Mouse (Mus musculus): ENCODE measurements around the gene Fcer1g.

The Fcer1g gene

DNA sequence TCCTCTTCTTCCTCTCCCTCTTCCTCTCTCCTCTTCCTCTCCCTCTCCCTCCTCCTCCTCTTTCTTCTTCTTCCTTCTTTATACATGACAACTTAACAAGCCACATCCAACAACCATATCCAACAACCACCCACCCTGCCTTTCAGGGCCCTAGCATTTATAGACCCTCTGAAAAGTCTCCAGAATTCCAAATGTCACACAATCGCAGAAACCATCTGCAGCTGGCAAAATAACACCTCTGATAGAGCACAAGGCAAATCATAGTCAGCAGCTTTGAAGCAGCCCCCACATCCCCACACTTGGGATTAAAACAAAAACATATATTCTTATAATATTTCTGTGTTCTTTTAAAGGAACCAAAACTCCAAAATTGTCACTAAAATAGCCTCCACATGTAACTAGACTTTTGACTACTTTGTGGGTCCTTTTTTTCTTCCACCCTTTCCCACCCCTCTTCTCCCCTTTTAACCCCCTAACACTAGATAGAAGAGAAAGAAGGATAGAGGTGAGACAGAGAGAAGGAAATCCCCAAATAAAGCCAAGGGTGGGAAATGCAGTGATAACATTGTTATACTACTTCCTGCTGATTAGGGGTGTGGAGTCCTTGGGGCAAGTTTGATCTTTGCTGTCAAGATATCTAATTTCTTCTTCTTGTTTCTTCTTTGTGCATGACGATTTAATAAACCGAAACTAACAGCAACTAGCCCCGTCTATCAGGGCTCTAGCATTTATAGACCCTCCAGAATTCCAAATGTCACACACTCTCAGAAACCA, 32.0 kb upstream of the Fcer1g start:
- DNase-seq (ENCODE audit: low spot score in 2 of 2), result no peak

DNA sequence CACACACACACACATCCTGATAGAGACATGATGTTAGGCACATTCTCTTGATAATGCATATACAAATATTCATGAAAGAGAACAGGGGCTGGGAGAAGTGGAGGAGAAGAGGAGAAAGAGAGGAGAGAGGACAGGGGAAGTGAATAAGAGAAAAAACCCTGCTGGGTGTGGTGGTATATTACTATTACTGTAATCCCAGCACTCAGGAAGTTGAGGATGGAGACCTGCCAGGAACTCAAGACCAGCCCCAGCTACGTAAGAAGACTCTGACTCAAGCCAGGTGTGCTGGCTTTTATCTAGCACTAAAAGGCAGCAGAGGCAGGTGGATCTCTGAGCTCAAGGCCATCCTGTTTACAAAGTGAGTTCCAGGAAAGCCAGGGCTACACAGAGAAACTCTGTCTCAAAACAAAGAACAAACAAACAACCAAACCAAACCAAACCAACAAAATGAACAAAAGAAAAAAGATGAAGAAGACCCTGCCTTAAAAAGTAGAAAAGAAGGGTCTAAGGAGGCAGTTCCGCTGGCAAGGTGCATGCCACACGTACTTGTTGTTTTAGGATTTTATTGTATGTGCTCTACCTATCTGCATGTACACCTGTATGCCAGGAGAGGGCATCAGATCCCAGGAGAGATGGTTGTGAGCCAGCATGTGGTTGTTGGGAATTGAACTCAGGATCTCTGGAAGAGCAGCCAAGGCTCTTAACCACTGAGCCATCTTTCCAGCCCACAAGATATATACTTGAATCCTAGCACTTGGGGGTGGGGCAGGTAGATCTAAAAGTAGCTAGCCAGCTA, 29.7 kb upstream of the Fcer1g start:
- DNase-seq (ENCODE audit: low spot score in 2 of 2), result no peak

DNA sequence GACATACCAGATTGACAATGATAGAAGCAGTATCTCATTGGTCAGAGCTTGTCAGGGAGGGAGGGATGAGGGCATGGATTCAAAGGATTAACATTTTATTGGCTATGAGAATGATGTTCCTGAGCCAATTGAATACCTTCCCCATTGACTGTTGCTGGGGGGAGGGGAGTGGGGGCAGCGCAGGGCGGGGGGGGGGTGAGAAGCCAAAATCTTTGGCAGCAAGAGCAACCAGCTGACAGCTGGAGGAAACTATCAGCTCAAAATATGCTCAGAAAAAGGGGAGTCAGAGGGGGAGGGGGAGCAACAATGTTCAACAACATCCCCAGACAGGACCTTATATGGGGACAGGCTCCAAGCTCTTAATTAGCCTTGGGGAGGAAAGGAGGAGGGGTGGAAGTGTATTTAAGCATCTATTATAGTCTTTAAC, 29.0 kb upstream of the Fcer1g start:
- no peak for DNase-seq (ENCODE audit: low spot score in 2 of 2)

DNA sequence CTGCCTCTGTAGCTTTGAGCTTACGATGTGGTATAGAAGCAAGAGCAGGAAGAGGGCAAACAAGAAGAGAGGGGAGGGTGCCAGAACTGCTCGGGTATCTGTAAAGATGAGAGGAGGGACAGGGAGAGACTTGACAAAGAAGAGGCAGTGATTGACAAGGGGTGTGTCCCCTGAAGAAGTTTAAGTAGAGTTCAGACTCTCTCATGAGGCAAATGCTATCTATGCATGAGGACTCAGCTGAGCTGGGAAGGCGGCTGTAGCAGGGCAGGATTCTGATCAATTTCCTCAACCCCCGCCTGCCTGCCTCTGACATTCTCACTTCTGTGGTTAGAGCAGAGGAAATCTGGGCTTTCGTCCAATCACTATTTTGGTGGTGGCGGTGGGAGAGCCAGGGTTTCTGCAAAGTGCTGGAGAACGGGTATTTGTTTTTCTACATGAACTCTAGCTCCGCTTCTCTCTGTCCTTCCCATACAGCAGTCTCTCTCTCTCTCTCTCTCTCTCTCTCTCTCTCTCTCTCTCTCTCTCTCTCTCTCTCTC, 28.5 kb upstream of the Fcer1g start:
- DNase-seq (ENCODE audit: low spot score in 2 of 2), result no peak

DNA sequence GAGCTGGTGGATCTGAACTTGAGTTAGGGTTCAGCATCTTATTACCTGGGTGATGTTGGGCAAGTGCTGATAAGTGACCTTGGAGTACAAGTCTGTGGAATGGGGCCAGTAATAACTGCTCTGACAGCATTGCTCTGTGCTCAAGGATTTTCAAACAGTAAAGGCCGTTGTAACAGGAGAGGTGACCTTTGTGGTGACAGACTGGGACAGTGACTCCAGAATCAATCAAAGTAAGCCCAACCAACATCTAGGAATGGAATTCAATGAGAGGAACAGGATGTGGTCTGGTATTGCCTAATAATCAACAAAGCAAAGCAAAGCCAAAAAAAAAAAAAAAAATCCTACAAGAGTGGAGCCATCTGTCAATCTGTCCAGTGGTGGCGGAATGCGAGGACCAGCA, 26.2 kb upstream of the Fcer1g start:
- DNase-seq (ENCODE audit: low spot score in 2 of 2), result no peak

DNA sequence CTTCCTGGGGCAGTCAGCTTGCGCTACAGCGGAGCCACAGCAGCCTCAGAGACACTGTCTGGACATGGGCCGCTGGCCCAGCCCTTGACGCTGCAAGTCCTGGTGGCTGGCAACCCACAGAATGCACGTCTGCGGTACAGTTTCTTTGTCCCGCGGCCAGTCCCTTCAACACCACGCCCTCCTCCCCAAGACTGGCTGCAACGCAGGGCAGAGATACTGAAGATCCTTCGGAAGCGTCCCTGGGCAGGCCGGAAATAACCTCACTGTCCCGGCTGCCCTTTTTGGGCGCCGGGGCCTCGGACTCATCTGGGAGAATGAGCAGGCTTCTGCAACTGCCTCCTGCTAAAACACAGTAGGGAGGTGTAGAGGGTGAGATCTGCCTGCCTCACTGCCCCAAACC, 24.8 kb upstream of the Fcer1g start:
- no peak for DNase-seq (ENCODE audit: low spot score in 2 of 2)

DNA sequence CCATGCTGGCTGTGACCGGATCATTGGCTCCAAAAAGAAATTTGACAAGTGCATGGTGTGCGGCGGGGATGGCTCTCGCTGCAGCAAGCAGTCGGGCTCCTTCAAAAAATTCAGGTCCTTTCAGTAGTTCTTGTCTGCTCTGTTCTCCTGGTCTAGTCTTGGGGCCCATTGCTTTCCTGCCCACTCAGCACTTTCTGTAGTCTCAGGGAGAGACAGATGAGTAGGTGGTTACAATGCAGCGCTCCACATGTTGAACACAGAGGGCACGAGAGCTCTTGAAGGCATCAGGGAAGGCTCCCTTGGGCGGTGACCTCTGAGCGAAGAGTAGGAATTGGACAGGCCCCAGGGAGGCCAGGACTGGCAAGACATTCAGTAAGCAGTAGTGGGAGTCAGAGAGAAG, 23.6 kb upstream of the Fcer1g start:
- no peak for DNase-seq (ENCODE audit: low spot score in 2 of 2)

DNA sequence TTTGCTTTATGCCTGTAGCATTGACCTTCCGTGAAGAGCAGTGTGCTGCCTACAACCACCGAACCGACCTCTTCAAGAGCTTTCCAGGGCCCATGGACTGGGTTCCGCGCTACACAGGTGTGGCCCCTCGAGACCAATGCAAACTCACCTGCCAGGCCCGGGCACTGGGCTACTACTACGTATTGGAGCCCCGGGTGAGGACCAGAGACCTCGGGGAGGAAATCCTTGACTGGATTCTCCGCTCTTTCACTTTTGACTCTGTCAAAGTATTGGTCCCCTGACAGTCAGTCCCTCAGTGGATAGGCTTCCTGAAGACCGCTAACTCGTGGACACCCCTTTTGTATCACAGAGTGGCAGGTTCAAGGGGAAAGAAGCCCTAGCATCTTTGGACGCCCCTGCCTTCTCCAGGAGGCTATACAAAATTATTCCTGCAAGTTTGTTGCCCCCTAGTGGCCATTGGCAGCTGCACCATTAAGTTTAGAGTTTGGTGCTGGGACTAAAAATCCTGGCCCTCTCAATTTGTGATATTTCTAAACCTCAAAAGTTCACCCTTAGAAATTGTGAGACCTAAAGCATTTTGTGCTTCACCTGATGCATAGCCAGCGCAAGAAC, 22.9 kb upstream of the Fcer1g start:
- DNase-seq (ENCODE audit: low spot score in 2 of 2), result peak; percentile 45 to 68

DNA sequence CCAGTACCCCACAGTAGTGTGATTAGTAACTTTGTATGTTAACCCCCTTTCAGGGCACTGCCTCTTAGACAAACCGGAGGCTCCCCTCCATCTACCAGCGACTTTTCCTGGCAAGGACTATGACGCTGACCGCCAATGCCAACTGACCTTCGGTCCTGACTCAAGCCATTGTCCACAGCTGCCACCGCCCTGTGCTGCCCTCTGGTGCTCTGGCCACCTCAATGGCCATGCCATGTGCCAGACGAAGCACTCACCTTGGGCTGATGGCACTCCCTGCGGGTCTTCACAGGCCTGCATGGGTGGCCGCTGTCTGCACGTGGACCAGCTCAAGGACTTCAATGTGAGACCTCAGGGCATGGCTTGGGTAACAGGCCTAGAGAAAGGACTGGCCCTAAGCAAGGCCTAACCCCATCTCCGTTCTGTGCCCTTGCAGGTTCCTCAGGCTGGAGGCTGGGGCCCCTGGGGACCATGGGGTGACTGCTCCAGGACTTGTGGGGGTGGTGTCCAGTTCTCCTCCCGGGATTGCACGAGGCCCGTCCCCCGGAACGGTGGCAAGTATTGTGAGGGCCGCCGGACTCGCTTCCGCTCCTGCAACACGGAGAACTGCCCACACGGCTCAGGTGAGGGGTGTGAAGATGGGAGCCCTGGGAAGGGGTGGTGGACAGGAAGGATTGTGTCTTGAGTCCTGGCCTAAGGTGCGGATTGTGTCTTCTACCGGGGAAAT, 22.1 kb upstream of the Fcer1g start:
- DNase-seq (ENCODE audit: low spot score in 2 of 2), result no peak

DNA sequence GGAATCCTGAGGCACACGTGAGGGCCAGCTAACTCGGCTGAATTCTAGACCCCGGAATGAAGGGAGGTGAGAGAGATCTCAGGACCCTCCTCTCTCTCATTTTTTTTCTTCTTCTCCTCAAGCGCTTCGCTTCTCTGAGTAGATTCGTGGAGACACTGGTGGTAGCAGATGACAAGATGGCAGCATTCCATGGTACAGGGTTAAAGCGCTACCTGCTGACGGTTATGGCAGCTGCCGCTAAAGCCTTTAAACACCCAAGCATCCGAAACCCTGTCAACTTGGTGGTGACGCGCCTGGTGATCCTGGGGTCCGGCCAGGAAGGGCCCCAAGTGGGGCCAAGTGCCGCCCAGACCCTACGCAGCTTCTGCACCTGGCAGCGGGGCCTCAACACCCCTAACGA, 18.2 kb upstream of the Fcer1g start:
- no peak for DNase-seq (ENCODE audit: low spot score in 2 of 2)

DNA sequence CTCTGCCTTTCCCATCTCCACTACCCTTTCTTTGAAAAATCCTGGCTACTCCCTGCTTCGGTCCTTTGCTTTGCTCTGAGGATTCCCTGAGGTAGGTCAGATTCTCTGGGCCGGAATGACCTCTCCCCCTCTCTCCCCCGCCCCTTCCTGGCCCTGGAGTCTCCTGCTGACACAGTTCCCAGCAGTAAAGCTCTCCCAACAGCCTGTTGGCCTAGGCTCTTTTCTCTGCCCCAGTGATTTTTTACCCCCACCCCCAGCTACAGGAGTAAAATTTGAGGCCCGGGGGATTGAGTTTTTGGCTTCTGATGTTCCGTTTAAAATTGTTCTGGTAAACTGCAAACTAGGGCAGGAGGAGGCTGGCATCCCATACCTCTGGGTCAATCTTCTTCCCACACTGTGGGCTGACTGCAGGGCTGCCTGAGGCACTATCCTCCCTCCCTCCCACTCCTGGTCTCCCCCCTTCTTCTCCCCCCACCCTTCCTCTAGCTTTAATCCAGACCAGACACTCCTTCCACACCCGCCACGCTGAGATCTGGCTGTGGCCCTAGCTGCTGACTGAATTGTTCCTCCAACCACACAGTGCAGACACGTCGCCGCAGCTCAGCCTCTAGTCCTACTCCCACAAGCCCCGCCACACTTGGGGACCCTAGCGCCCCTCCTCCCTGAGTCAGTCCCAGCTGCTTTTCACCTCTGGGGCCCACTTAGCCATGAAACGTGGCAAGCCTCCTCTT, 17.6 kb upstream of the Fcer1g start:
- no peak for DNase-seq (ENCODE audit: low spot score in 2 of 2)

DNA sequence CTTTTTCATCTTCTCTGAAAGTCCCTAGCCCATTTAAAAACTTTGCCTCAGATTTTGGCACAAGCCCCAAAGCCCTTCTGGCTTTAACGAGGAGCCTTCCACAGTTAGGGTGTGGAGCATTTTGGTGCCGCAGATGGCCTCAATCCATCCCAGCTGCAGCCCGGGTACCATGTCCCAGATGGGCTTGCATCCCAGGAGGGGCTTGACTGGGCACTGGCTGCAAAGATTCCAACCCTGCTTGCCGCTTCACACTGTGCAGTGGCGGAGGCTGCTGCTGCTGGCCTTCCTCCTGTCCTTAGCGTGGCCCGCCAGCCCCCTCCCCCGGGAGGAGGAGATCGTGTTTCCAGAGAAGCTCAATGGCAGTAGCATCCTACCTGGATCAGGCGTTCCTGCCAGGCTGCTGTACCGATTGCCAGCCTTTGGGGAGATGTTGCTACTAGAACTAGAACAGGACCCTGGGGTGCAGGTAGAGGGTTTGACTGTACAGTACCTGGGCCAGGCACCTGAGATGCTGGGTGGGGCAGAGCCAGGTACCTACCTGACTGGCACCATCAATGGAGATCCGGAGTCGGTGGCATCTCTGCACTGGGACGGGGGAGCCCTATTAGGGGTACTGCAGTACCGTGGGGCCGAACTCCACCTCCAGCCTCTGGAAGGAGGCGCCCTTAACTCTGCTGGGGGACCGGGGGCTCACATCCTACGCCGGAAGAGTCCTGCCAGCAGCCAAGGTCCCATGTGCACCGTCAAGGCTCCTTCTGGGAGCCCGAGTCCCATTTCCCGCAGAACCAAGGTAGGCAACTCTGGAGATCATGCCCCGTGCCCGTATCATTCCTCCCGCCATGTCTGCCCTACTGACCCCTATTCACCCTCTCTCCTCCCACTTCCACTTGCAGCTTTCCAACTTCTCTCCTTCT, 16.8 kb upstream of the Fcer1g start, which contains the start of gene Ndufs2:
TSS of gene Ndufs2 (minus strand) at position 709 of the 914 bp plus-strand sequence.
- no peak for DNase-seq (ENCODE audit: low spot score in 2 of 2)

DNA sequence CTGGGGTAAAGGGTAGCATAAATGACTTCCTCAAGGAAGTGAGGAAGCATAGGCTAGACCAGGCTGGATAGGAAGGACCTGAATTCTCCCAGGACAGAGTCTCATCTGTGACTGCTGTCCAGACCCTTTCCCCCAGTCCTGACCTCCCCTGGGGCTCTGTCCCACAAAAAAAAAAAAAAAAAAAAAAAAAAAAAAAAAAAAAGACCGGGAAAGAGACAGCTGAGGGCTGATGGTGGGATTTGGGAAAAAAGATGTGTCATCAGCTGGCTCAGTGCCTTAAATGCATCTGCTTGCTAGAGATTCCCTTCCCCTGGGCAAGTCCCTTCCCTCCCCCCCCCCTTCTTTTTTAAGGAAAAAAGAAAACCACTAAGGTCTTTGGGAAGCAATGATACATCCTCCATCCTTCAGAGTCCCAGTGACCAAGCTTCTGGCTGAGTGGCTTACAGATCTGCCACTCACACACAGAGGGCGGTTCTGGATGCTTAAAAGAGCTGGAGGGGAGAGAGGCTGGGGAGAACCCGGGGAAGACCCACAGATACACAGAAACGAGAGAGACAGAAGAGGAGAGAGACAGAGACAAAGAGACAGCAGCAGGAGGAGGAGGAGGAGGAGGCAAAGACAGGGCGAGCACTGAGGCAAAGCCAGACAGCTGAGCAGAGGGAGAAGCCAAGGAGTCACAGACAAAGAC, 15.9 kb upstream of the Fcer1g start, which contains the start of gene Adamts4:
TSS of gene Adamts4 (plus strand) at position 509 of the 688 bp plus-strand sequence.
- DNase-seq (ENCODE audit: low spot score in 2 of 2), result no peak

DNA sequence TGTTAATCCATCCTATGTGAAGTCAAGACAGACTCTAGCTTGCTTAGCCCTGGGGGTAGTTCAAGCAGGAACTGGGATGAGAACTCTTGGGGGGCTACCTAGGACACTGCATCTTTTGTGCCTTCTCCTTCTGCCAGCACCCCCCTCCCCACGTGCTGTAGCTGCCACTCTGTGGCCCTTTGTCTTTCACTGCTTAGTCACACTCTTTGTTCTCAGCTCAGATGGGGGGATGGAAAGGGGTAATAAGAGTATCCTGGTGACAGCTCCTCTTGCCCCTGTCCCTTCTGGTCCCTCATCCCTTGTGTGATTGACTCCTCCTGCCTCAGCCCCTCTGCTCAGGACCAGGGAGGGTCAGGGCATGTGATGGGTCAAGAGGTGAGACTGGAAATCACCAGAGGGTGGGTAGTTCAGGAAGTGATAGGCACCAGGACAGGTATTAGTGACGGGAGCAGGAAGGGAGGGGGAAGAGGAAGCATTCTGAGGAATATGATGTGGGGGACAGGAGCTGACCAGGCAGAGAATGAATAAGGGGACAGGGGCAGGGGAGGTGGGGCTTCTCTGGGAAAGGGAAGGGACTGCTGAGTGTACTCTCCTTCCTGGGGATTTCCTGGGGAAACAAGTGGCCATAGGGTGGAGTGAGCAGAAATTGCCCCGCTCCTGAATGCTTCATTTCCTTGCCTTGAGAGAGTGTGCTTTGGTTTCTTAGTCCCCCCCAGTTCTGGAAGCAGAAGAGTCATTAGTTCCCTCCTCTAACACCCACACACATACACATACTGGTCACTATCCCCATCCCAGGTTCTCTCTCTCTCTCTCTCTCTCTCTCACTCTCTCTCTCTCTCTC, 14.4 kb upstream of the Fcer1g start:
- DNase-seq (ENCODE audit: low spot score in 2 of 2), result no peak

DNA sequence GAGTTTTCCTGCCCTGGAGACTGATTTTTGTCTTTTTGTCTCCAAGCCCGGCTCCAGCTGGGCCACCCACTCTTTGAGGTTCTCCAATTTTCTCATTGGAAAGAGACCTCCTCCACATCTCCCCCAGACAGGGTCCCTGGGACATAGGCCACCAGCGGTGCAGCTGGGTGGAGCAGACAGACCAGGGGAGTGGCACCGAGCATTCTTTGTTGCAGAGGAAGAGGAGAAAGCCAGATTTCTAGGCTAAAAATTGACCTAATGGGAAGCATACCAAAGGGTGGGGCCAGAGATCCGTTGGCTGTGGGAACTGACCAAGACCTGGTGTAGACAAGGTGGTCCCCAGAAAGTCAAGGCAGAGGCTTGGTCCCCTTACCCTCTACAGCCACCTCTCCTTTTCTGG, 13.8 kb upstream of the Fcer1g start:
- DNase-seq (ENCODE audit: low spot score in 2 of 2), result no peak

DNA sequence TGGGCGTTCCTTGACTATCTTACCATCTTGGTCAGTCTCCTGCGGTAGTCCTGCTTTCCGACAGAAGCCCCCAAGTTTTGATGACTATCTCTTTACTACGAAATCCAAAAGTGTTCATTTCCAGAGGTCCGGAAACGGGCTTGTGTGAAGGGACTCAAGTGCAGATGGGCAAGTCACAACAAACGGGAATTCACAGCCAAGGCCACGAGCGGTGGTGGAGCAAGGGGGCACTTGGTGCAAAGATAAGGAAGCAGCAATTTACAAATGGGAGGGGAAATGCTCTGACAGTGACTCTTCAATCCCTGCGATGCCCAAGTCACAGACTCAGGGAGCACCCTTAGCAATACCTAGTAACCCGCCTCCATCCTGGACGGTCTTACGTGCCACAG, 13.3 kb upstream of the Fcer1g start:
- no peak for DNase-seq (ENCODE audit: low spot score in 2 of 2)

DNA sequence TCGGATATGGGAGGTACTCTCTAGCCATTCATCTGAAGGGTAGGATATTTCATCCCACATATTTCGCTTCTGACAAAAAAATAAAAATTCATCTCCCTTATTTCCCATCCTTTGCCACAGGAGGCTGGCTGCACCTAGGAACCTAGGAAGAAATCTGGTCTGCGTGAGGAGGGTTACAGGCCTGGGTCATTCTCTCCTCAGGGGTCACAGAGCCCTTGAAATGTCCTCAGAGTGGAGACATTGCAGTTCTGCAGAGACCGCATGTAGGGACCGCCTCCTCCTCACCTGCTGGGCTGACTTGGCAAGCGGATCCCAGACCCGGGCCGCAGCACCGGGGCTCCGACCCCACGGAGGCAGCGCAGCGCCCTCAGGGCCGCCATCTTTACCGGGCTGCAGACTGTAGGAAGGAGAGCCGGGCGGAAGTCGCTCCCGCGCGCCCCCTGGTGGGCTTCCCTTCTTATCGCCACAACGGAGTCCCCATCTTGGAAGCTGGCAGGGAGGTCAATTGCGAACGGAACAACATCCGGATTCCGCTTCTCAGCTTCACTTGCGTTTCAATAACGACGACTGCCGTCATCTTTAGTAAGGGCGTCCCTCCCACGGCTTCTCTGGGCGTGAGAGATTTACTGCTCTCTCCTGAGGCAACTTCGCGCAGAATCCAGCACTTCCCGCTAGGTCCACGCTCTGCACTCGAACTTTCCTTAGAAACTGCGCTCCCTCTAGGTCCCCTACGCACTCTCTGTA, 12.7 kb upstream of the Fcer1g start:
- peak; percentile 96 to 97 for DNase-seq (ENCODE audit: low spot score in 2 of 2)

DNA sequence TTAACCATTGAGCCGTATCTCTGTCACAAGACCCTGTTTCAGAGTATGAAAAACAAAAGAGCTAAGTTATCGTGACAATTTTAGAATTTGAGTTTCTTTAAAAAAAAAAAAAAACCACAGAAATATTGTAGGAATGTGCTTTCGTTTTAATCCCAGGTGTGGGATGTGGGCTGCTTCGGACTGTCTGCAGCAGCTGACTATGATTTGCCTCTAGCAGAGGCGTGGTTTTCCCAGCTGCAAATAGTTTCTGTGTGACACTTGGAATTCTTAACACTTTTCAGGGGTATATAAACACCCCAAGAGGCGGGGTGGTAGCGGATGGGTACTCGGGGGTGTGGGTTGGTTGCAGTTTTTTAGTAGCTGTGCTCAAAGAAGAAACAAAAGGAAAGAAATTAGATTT, 11.2 kb upstream of the Fcer1g start:
- DNase-seq (ENCODE audit: low spot score in 2 of 2), result no peak
